Mouse (Mus musculus): ENCODE data around the gene Dock11.

Dock11 gene

GRCm38 (mm10) chrX:35888087-35888895 is at the start of gene Dock11:
Dock11 (plus strand) TSS chrX:35888832.
- in situ Hi-C loops (cut with MseI, MboI) = no loop called here

- in situ Hi-C loops (cut with MseI, MboI) = loop anchor here in 1 of 2 experiments (10.0 kb wide), 1 partner anchor 115 kb away; no protein-coding TSS in a partner anchor
These were observed 8.9 kb upstream of the Dock11 start for GRCm38 (mm10) chrX:35879703-35880102.

- in situ Hi-C loops (cut with MseI, MboI) = no loop called here
These were observed 540 bp downstream of the Dock11 start for GRCm38 (mm10) chrX:35888945-35889799.

- in situ Hi-C loops (cut with MseI, MboI) = no loop called here
These were observed 1.1 kb downstream of the Dock11 start for GRCm38 (mm10) chrX:35889800-35890106.

GRCm38 (mm10) chrX:35891534-35892125 is 3.0 kb downstream of the Dock11 start:
- in situ Hi-C loops (cut with MseI, MboI) = no loop called here

- in situ Hi-C loops (cut with MseI, MboI) = no loop called here
These were observed 3.7 kb downstream of the Dock11 start for GRCm38 (mm10) chrX:35892377-35892776.

GRCm38 (mm10) chrX:35897648-35898500 is 9.2 kb downstream of the Dock11 start:
- in situ Hi-C loops (cut with MseI, MboI) = no loop called here

GRCm38 (mm10) chrX:35898501-35898766 is 9.8 kb downstream of the Dock11 start:
- in situ Hi-C loops (cut with MseI, MboI) = no loop called here

- in situ Hi-C loops (cut with MseI, MboI) = loop anchor here in 1 of 2 experiments (25.0 kb wide), 1 partner anchor 92 kb away; no protein-coding TSS in a partner anchor
These were observed 15.7 kb downstream of the Dock11 start for GRCm38 (mm10) chrX:35904352-35904751.

GRCm38 (mm10) chrX:35906696-35907330 is 18.2 kb downstream of the Dock11 start:
- in situ Hi-C loops (cut with MseI, MboI) = loop anchor here in 1 of 2 experiments (25.0 kb wide), 1 partner anchor 95 kb away; no protein-coding TSS in a partner anchor

- in situ Hi-C loops (cut with MseI, MboI) = loop anchor here in 1 of 2 experiments (25.0 kb wide), 1 partner anchor 107 kb away; no protein-coding TSS in a partner anchor
These were observed 30.9 kb downstream of the Dock11 start for GRCm38 (mm10) chrX:35919558-35919957.

- in situ Hi-C loops (cut with MseI, MboI) = loop anchor here in 1 of 2 experiments (25.0 kb wide), 1 partner anchor 108 kb away; no protein-coding TSS in a partner anchor
These were observed 31.5 kb downstream of the Dock11 start for GRCm38 (mm10) chrX:35920096-35920607.

- in situ Hi-C loops (cut with MseI, MboI) = loop anchor here in 1 of 2 experiments (25.0 kb wide), 1 partner anchor 110 kb away; no protein-coding TSS in a partner anchor
These were observed 33.3 kb downstream of the Dock11 start for GRCm38 (mm10) chrX:35921922-35922321.

GRCm38 (mm10) chrX:35924705-35925264 is 36.2 kb downstream of the Dock11 start:
- in situ Hi-C loops (cut with MseI, MboI) = loop anchor here in 1 of 2 experiments (25.0 kb wide), 1 partner anchor 112 kb away; no protein-coding TSS in a partner anchor

- in situ Hi-C loops (cut with MseI, MboI) = no loop called here
These were observed 41.7 kb downstream of the Dock11 start for GRCm38 (mm10) chrX:35930094-35930933.

GRCm38 (mm10) chrX:35930934-35931406 is 42.3 kb downstream of the Dock11 start:
- in situ Hi-C loops (cut with MseI, MboI) = no loop called here

GRCm38 (mm10) chrX:35931945-35932344 is 43.3 kb downstream of the Dock11 start:
- in situ Hi-C loops (cut with MseI, MboI) = no loop called here

GRCm38 (mm10) chrX:35932952-35933351 is 44.3 kb downstream of the Dock11 start:
- in situ Hi-C loops (cut with MseI, MboI) = no loop called here

GRCm38 (mm10) chrX:35938112-35938511 is 49.5 kb downstream of the Dock11 start:
- in situ Hi-C loops (cut with MseI, MboI) = no loop called here

All from mouse trophoblast stem cell (cell line).